In genomic region chr11:119615087-119615486, GRCm38 (mm10) we compare ENCODE assay signal across 25 mouse cellular contexts. TPM values are rescaled to one million over a fixed set of nuclear protein-coding genes. Genes with fewer than 3 reads are reported as not detected.
DNase-seq lines count a peak whose midpoint lies in the region; ATAC-seq and TF ChIP-seq lines count a peak whose summit lies in the region.
"Had no signal": no experiment of that assay in that cellular context is flagged by ENCODE, and none has a peak within 500 bp of the region (broad histone marks: within the 10 kb centered on the region; RNA-seq: fewer than 3 reads in every experiment).

No protein-coding gene starts in this region.

- ATAC-seq in granulocyte monocyte progenitor cell, adult 5-6 weeks (replicated peaks; ENCODE audit: poor library complexity, severe bottlenecking), result peak; percentile 95
- ATAC-seq: CD4-positive, CD25-positive, alpha-beta regulatory T cell, adult 4 months; forebrain, embryonic 14.5 days; hindbrain, embryonic 16.5 days; inflammation-experienced regulatory T-cells, adult 6 months had no signal

- DNase-seq in gastrocnemius, adult 2 months, result no peak
- no peak for DNase-seq in gastrocnemius, postnatal 10 days
- peak; percentile 71 for DNase-seq in A20 (ENCODE audit: low read depth, low spot score)
- peak; percentile 42 for DNase-seq in skeletal muscle tissue, adult 2 months (ENCODE audit: low read depth, low spot score)
- DNase-seq in thymus, adult 18-20 months, result no peak
- no peak for DNase-seq in left cerebral cortex, postnatal 25 days (ENCODE audit: low spot score in 2 of 2)
- DNase-seq: adrenal gland, postnatal 25 days; B cell, adult 2 months; cerebellum, adult 18-20 months; cerebellum, adult 9-11 months; cerebellum, postnatal 36 days; embryo, embryonic 11 days; gastrocnemius, postnatal 25 days; heart, adult 11 months; heart, postnatal 36 days had no signal

- intact Hi-C loops in gastrocnemius, adult 2 months (cut with DNase I), result loop anchor here (5.0 kb wide), 1 partner anchor 113 kb away; no protein-coding TSS in a partner anchor
- intact Hi-C loops in left cerebral cortex, postnatal 25 days (cut with DNase I), result no loop called here

- no peak for TF ChIP-seq CTCF in gastrocnemius, adult 2 months (IDR thresholded peaks at IDR 0.05)

- peak overlapping the region; percentile 4; the same call in 1 of the 2 replicates for H3K4me3 ChIP-seq in gastrocnemius, adult 2 months
- H3K4me3 ChIP-seq: embryonic facial prominence, embryonic 15.5 days; erythroblast, embryonic 14.5 days; forebrain, embryonic 10.5 days; heart, embryonic 13.5 days; hindbrain, embryonic 12.5 days had no signal

- no peak overlapping the region for H3K27ac ChIP-seq in gastrocnemius, adult 2 months
- H3K27ac ChIP-seq: embryonic facial prominence, embryonic 15.5 days; forebrain, embryonic 10.5 days; heart, embryonic 13.5 days; hindbrain, embryonic 12.5 days had no signal

RNA-seq across cellular contexts. Expression of gene Rptor, which starts 12.4 kb away (rescaled TPM):
- 10 to 100 TPM; 24.9 to 32.5 TPM for total RNA-seq in gastrocnemius, adult 2 months (2021)
- total RNA-seq in gastrocnemius, postnatal 10 days (2021), result 10 to 100 TPM; 30.6 to 34.8 TPM
- total RNA-seq in granulocyte monocyte progenitor cell, adult 5-6 weeks (2014; fragmentation: Nextera tagmentation), result 23.8 and 33.0 TPM in 2 replicates
- 13.7 and 20.9 TPM in 2 replicates for total RNA-seq in granulocyte monocyte progenitor cell, adult 5-6 weeks (2017)
- 10 to 100 TPM; 57.5 to 62.0 TPM for total RNA-seq in left cerebral cortex, postnatal 25 days (2021)

Comparison
In these comparisons a context has a peak if more than half of its experiments do, and no peak if none do; other contexts are left out.
1. DNase-seq: peak in A20 (single experiment) and skeletal muscle tissue, adult 2 months (single experiment); none in gastrocnemius, adult 2 months (single experiment), gastrocnemius, postnatal 10 days (single experiment), thymus, adult 18-20 months (0 of 2) and left cerebral cortex, postnatal 25 days (0 of 2).